Mouse (Mus musculus) left cerebral cortex, adult 6 months (tissue): ENCODE data around the gene Mill2. TPM values are rescaled to one million over a fixed set of nuclear protein-coding genes. Genes with fewer than 3 reads are reported as not detected.

Experiments used
- long read RNA-seq, 2 experiments: library from polyadenylated mRNA; unstranded; transcript quantifications; one replicate each; pipeline ENCODE4 v2.0.0; 2019 to 2020
- polyA plus RNA-seq: library from polyadenylated mRNA; unstranded; fragments of <200 nt; fragmentation: Nextera tagmentation; gene quantifications from 2 replicates; pipeline ENCODE4 v1.2.3, GENCODE M21; 2021

Mill2 gene
- 0.63 and 0.66 TPM in 2 replicates for polyA plus RNA-seq
- long read RNA-seq, experiment 1, partial matches to known transcripts: 1 of 8 reads
- long read RNA-seq, experiment 1, other reads (novel, unspliced or antisense): 6 of 8 reads
- long read RNA-seq, experiment 2, partial matches to known transcripts: 1 of 3 reads
- long read RNA-seq, experiment 2, other reads (novel, unspliced or antisense): 2 of 3 reads

DNA sequence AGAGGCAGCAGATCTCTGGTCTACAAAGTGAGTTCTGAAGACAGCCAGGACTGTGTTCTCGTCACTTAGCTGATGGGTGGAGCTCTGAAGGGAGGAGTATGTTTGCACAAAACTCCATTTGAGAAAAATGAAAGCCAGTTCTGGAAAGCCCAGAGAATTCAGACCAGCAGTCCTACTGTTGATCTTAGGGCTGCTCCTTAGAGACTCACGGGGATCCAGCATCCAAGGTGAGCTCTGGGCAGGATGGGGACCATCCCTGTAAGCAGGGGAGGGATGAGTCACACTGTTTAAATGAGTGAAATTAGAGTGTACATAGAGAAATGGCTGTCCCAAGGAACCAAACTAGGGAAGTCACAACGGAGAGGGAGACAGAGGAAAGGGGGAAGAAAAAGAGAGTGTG, at the start of gene Mill2:
Mill2 (plus strand) TSS at position 102 of the 400 bp plus-strand sequence.

DNA sequence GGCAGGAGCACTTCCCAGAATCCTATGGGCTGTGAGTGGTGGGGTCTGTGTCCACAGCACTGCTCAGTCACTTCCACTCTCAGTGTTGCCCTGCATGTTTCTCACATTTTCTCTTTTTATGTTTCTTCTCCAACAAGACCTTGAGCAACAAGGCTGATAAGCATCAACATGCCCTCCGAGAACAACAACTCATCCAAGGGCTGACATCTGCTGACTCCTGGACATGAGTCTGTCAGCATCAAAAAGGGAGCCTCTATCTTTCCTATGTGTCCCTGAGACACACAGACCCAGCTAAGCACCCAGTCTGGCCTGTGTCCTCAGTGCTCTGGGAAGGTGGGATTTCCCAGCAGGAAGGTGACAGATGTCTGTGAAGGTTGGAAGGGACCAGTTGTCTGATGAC, 41.3 kb upstream of the Mill2 start, which contains the start of gene Psg19:
Psg19 (minus strand) TSS at position 101 of the 400 bp plus-strand sequence.

DNA sequence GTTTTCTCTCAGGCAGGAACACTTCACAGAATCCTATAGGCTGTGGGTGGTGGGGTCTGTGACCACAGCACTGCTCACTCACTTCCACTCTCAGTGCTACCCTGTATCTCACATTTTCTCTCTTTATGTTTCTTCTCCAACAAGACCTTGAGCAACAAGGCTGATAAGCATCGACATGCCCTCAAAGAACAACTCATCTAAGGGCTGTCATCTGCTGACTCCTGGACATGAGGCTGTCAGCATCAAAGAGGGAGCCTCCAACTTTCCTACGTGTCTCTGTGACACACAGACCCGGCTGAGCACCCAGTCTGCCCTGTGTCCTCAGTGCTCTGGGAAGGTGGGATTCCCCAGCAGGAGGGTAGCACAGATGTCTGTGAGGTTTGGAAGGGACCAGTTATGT, 18.3 kb upstream of the Mill2 start, which contains the start of gene Psg17:
Psg17 (minus strand) TSS at position 101 of the 400 bp plus-strand sequence.

DNA sequence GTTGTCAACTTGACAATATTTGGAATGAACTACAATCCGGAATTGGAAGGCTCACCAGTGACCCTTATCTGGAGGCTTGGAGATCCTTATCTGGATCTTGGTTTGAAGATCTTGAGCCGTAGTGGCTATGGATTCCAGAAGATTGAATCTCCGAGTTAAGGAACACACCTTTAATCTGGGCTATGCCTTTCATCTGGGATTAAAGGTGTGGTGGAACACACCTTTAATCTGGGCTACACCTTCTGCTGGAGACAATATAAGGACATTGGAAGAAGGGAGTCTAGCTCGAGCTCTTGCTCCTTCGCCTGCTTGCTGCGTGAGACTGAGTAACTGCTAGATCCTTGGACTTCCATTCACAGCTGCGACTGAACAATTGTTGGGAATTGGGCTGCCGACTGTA, 31.3 kb downstream of the Mill2 start, which contains the start of gene Pglyrp1:
Pglyrp1 (plus strand) TSS at position 301 of the 400 bp plus-strand sequence.

DNA sequence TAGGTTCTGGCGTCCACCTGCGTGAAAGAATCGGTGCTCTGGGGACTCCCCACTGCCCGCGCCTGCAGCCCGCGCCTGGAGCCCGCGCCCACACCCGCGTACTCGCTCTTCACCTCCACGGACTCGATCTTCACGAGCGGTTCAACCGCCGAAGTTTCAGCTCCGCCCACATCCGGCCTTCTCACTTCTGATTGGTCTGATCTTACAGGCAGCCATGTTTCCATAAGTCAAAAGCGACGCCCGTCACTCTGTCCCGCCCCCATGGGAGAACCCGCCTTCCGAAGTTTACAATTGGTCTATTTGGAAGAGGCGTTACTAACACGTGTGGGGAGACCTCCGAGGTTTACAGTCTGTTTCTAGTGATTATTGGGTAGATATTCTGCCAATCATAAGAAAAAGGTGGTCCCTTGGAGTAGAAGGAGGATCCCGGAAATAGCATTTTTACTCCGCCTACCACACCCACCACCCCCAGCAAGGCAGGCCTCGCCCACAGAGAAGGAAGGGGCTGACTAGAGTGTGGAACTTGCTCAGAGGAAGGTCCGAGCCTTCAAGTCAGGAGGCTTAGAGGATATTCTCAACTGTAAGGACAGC, 70.6 kb downstream of the Mill2 start, which contains the start of gene Ccdc61:
Ccdc61 (minus strand) TSS at position 175 of the 591 bp plus-strand sequence.

Other genes starting within 250 kb of the Mill2 start
- not detected in 2 replicates for gene Psg23, start 223.5 kb upstream of the Mill2 start, polyA plus RNA-seq
- gene Psg21, start 183.2 kb upstream of the Mill2 start, polyA plus RNA-seq: not detected in 2 replicates
- gene Psg20, start 153.8 kb upstream of the Mill2 start, polyA plus RNA-seq: not detected in 2 replicates
- not detected in 2 replicates for gene Psg22, start 121.9 kb upstream of the Mill2 start, polyA plus RNA-seq
- gene Psg19, start 41.4 kb upstream of the Mill2 start, polyA plus RNA-seq: not detected in 2 replicates
- gene Psg17, start 18.4 kb upstream of the Mill2 start, polyA plus RNA-seq: not detected in 2 replicates
- gene Pglyrp1, start 31.4 kb downstream of the Mill2 start, polyA plus RNA-seq: 7.8 and 8.4 TPM in 2 replicates
- gene Ccdc61, start 70.4 kb downstream of the Mill2 start, polyA plus RNA-seq: 15.8 and 16.5 TPM in 2 replicates
- 3.8 and 5.4 TPM in 2 replicates for gene Nova2, start 85.9 kb downstream of the Mill2 start, polyA plus RNA-seq
- gene Nanos2, start 147.4 kb downstream of the Mill2 start, polyA plus RNA-seq: not detected in 2 replicates
- gene Mypop, start 151.3 kb downstream of the Mill2 start, polyA plus RNA-seq: 5.9 and 13.0 TPM in 2 replicates
- 4.8 and 14.9 TPM in 2 replicates for gene Irf2bp1, start 164.1 kb downstream of the Mill2 start, polyA plus RNA-seq
- gene Foxa3, start 183.6 kb downstream of the Mill2 start, polyA plus RNA-seq: not detected in 2 replicates
- gene Sympk, start 184.4 kb downstream of the Mill2 start, polyA plus RNA-seq: 20.1 and 45.0 TPM in 2 replicates
- gene Rsph6a, start 214.7 kb downstream of the Mill2 start, polyA plus RNA-seq: 0.18 and 0.29 TPM in 2 replicates
- gene Dmwd, start 236.3 kb downstream of the Mill2 start, polyA plus RNA-seq: 25.7 and 29.1 TPM in 2 replicates
- 1.9 and 2.4 TPM in 2 replicates for gene Dmpk, start 243.9 kb downstream of the Mill2 start, polyA plus RNA-seq